Mouse (Mus musculus) ES-E14 (cell line): ENCODE results near the gene Cyp2d22. TPM values are rescaled to one million over a fixed set of nuclear protein-coding genes. Genes with fewer than 3 reads are reported as not detected.

Experiments used
- DNase-seq: peaks from one replicate; pipeline ENCODE4 v3.0.0-alpha.2; 2013; ENCODE audit warnings: low read depth, low spot score
- H3K27ac ChIP-seq: 2 replicates; pipeline ENCODE4 v1.5.1; 2012; ENCODE audit warnings: low read depth, mild to moderate bottlenecking, low read length, moderate library complexity, mixed read lengths; ENCODE audit not compliant: poor library complexity, insufficient read depth, severe bottlenecking
- H3K36me3 ChIP-seq: 2 replicates; pipeline ENCODE4 v1.6.1; 2012; ENCODE audit warnings: mild to moderate bottlenecking, low read length, moderate library complexity, mixed read lengths; ENCODE audit not compliant: control insufficient read depth, poor library complexity, insufficient read depth, severe bottlenecking
- H3K4me1 ChIP-seq, 2 experiments: fragments of 150-350 bp in 1 of 2; sonication (generic) in 1 of 2; 2 replicates each; pipeline ENCODE4 v1.6.1; 2012; ENCODE audit warnings: low read length in 2 of 2, mild to moderate bottlenecking in 1 of 2, mixed read lengths in 1 of 2; ENCODE audit not compliant: control insufficient read depth in 2 of 2, insufficient read depth in 2 of 2, poor library complexity in 1 of 2
- H3K4me3 ChIP-seq, 2 experiments: fragments of 150-350 bp in 1 of 2; sonication (generic) in 1 of 2; 2 replicates each; pipeline ENCODE4 v1.5.1; 2012; ENCODE audit warnings: low read length in 2 of 2, low read depth in 1 of 2, mild to moderate bottlenecking in 1 of 2, mixed read lengths in 1 of 2; ENCODE audit not compliant: insufficient read depth in 1 of 2, poor library complexity in 1 of 2, severe bottlenecking in 1 of 2
- H3K9ac ChIP-seq: 2 replicates; pipeline ENCODE4 v1.6.1; 2012; ENCODE audit warnings: low read depth, mild to moderate bottlenecking, low read length, mixed read lengths; ENCODE audit not compliant: poor library complexity, insufficient read depth, severe bottlenecking
- H3K9me3 ChIP-seq: fragments of 150-350 bp; sonication (generic); 2 replicates; pipeline ENCODE4 v1.6.1; 2012; ENCODE audit warnings: low read depth, mild to moderate bottlenecking, low read length; ENCODE audit not compliant: control insufficient read depth, insufficient read depth
- CHD2 ChIP-seq: IDR thresholded peaks from 2 replicates; pipeline ENCODE4 v1.6.1; 2014; ENCODE audit warnings: mild to moderate bottlenecking, low read depth, low read length, inconsistent platforms
- HCFC1 ChIP-seq: IDR thresholded peaks from 2 replicates; pipeline ENCODE4 v1.6.1; 2012; ENCODE audit warnings: low read length, inconsistent platforms, borderline replicate concordance; ENCODE audit not compliant: insufficient read depth
- MAFK ChIP-seq: IDR thresholded peaks from 2 replicates; pipeline ENCODE4 v1.6.1; 2014; ENCODE audit warnings: mild to moderate bottlenecking, low read depth, low read length, inconsistent platforms; ENCODE audit not compliant: insufficient read depth
- ZC3H11A ChIP-seq: IDR thresholded peaks from 2 replicates; pipeline ENCODE4 v1.6.1; 2012; ENCODE audit warnings: low read depth, mild to moderate bottlenecking, inconsistent platforms, low read length, borderline replicate concordance
- ZNF384 ChIP-seq: IDR thresholded peaks from 2 replicates; pipeline ENCODE4 v1.6.1; 2012; ENCODE audit warnings: low read depth, low read length, inconsistent platforms
- in situ Hi-C, 2 experiments: fragments of 600-800 bp; cut with MboI; formaldehyde crosslinking; loops; one replicate each; pipeline ENCODE4 v1.15.1; 2025; ENCODE audit warnings: low sequenced_read_pairs in 2 of 2, inconsistent platforms in 1 of 2; ENCODE audit not compliant: unreplicated experiment in 2 of 2
- total RNA-seq: library from RNA; depleted of rRNA; stranded (reverse); fragments of 300-350 nt; gene quantifications from 2 replicates; pipeline ENCODE4 v1.2.3, GENCODE M21; 2012

Gene Cyp2d22
- total RNA-seq, 1 experiment: 0.94 TPM

GRCm38 (mm10) chr15:82348258-82348998 lies 31.6 kb downstream of the Cyp2d22 start:
- DNase-seq: no peak
- Histone ChIP-seq H3K9ac (no peak overlapping the region), H3K4me1 (peaks cover 4 to 9% of the 10 kb centered on the region in 2 experiments), H3K9me3 (no peaks in the 10 kb centered on the region), H3K27ac (no peak overlapping the region), H3K4me3 (no peak overlapping the region), H3K36me3 (peaks cover 23% of the 10 kb centered on the region)
- in situ Hi-C loops: no loop called here
- TF ChIP-seq ZNF384: no peak

DNA sequence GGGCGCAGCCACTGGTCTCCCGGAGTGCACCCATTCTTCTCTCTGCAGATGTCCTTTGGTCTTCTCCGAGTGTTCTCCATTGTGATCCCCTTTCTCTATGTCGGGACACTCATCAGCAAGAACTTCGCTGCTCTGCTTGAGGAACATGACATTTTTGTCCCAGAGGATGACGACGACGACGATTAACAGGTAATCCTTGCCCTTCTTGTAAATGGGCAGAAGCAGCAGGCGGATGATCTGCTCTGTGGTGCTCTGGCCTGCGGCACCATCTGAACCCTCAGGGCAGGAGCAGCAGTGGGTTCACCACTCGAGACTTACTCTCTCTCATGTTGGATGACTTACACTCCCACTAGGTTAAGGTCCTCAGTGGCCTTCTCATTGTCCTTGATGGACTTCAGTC lies 32.2 kb downstream of the Cyp2d22 start:
- H3K36me3 ChIP-seq: peaks cover 23% of the 10 kb centered on the region
- no peaks in the 10 kb centered on the region for H3K9me3 ChIP-seq
- peaks cover 4 to 9% of the 10 kb centered on the region in 2 experiments for H3K4me1 ChIP-seq
- no peak overlapping the region for H3K27ac ChIP-seq
- in situ Hi-C loops: no loop called here
- no peak for TF ChIP-seq ZNF384
- TF ChIP-seq CHD2: no peak
- TF ChIP-seq ZC3H11A: no peak
- no peak for TF ChIP-seq HCFC1
- TF ChIP-seq MAFK: no peak
- no peak for DNase-seq
- no peak overlapping the region for H3K9ac ChIP-seq
- H3K4me3 ChIP-seq: no peak overlapping the region

DNA sequence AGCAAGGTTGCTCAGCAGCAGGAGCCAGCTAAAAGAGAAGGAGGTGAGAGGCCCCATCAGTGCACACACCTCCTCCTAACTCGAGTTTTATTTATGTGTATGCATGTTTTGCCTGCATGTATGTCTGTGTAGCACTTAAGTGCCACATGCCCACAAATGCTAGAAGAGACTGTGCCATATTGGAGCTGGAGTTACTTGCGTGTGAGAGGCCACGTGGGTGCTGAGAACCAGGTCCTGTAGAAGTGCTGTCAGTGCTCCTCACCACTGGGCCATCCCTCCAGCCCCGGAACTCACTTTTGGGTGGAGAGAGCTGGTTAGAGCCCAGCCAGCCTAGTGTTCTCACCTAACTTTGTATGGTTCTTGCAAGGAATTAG lies 32.8 kb downstream of the Cyp2d22 start:
- H3K27ac ChIP-seq: no peak overlapping the region

DNA sequence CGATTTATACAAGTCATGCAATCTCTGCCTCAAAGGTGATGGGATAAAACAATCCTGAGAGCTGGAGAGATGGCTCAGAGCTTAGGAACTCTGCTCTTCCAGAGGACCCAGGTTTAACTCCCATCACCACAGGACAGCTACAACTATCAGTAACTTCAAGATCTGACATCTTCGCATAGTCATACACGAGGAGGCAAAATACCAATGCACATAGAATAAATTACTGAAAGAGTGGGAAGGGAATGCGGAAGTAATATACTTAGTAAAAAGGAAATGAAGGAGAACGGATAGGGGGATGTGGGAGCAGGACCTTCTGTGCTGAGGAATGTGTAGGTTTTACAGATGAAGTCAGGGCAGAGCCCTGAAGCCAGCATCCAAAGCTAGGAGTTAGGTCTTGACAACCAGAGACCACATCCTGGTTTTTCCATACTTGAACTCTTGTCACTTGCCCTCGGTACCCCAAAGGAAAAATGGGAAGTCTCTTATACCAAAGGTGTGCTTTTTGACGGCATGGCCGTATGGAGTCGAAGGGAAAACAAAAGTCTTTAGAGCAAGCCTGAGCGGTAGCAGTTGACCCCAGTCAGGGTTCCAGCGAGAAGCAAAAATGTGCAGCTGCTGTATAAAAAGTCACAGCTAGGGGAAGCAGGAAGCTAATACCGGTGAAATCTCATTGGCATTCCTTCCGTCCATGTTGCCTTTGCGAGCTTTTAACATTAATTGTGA lies 33.3 kb downstream of the Cyp2d22 start:
- Histone ChIP-seq H3K27ac (no peak overlapping the region), H3K9ac (peak overlapping the region; percentile 58; the same call in 1 of the 2 replicates), H3K4me1 (peaks cover 4 to 9% of the 10 kb centered on the region in 2 experiments), H3K36me3 (peaks cover 23% of the 10 kb centered on the region), H3K9me3 (no peaks in the 10 kb centered on the region), H3K4me3 (peak overlapping the region; percentile 49 to 87)
- DNase-seq: no peak
- TF ChIP-seq CHD2 (no peak), ZNF384 (no peak), MAFK (no peak), ZC3H11A (no peak), HCFC1 (no peak)
- in situ Hi-C loops: no loop called here

More for the DNA sequence above, 32.8 kb downstream of the Cyp2d22 start:
- no peaks in the 10 kb centered on the region for H3K9me3 ChIP-seq
- H3K4me3 ChIP-seq: peak overlapping the region; percentile 49 to 87; a peak in 3 of 4 replicates
- peak overlapping the region; percentile 58; the same call in 1 of the 2 replicates for H3K9ac ChIP-seq
- TF ChIP-seq ZC3H11A: no peak
- no peak for TF ChIP-seq HCFC1
- no peak for TF ChIP-seq MAFK
- TF ChIP-seq CHD2: no peak
- TF ChIP-seq ZNF384: no peak
- in situ Hi-C loops: no loop called here
- peaks cover 4 to 9% of the 10 kb centered on the region in 2 experiments for H3K4me1 ChIP-seq
- H3K36me3 ChIP-seq: peaks cover 23% of the 10 kb centered on the region
- no peak for DNase-seq
